Mouse (Mus musculus) liver, postnatal 0 days (tissue): ENCODE data around the gene Gm2000.

ENCODE experiments used
- CTCF ChIP-seq: sonication (generic); IDR thresholded peaks from 2 replicates; pipeline ENCODE4 v1.5.1; 2016; ENCODE audit warnings: antibody characterized with exemption, low read depth
- EP300 ChIP-seq: IDR thresholded peaks from 2 replicates; pipeline ENCODE4 v1.6.1; 2016; ENCODE audit warnings: antibody characterized with exemption, low read depth, mild to moderate bottlenecking

GRCm38 (mm10) chr1:156393148-156393547, 27.3 kb downstream of the Gm2000 start:
- TF ChIP-seq CTCF (no peak), EP300 (no peak)
